Mouse (Mus musculus) limb, embryonic 15.5 days (tissue): ENCODE results near the gene 3100002H09Rik. TPM values are rescaled to one million over a fixed set of nuclear protein-coding genes. Genes with fewer than 3 reads are reported as not detected.

Experiments
- ATAC-seq: fragments of 200-750 bp; cut with Nextera tagmentation; 2 replicates; pipeline ENCODE4 v1.8.0; 2017; ENCODE audit warnings: low read depth, moderate TSS enrichment; ENCODE audit not compliant: insufficient number of reproducible peaks, low FRiP score, low TSS enrichment
- H3K27ac ChIP-seq: fragments of 300-500 bp; sonication (generic); 2 replicates; pipeline ENCODE4 v1.5.1; 2015; ENCODE audit warnings: moderate library complexity, mild to moderate bottlenecking, inconsistent platforms
- H3K27me3 ChIP-seq: fragments of 300-500 bp; sonication (generic); 2 replicates; pipeline ENCODE4 v1.6.1; 2015; ENCODE audit warnings: inconsistent platforms
- H3K36me3 ChIP-seq: fragments of 300-500 bp; sonication (generic); 2 replicates; pipeline ENCODE4 v1.6.1; 2015; ENCODE audit warnings: inconsistent platforms
- H3K4me1 ChIP-seq: fragments of 300-500 bp; sonication (generic); 2 replicates; pipeline ENCODE4 v1.6.1; 2015; ENCODE audit warnings: inconsistent platforms
- H3K4me2 ChIP-seq: fragments of 300-500 bp; sonication (generic); 2 replicates; pipeline ENCODE4 v1.6.1; 2015; ENCODE audit warnings: mild to moderate bottlenecking, inconsistent platforms
- H3K4me3 ChIP-seq: fragments of 300-500 bp; sonication (generic); 2 replicates; pipeline ENCODE4 v1.5.1; 2015; ENCODE audit warnings: mild to moderate bottlenecking, inconsistent platforms
- H3K9ac ChIP-seq: fragments of 300-500 bp; sonication (generic); 2 replicates; pipeline ENCODE4 v1.6.1; 2015; ENCODE audit warnings: inconsistent platforms
- H3K9me3 ChIP-seq: fragments of 300-500 bp; sonication (generic); 2 replicates; pipeline ENCODE4 v1.6.1; 2016; ENCODE audit warnings: inconsistent platforms
- WGBS: fragments of 180-500 bp; shearing (Covaris S2); methylation state at CpG from one replicate; pipeline ENCODE4 v1.1.7; 2015; 5-methylcytosine and 5-hydroxymethylcytosine counted together
- polyA plus RNA-seq: library from polyadenylated mRNA; unstranded; fragments of >200 nt; fragmentation: Nextera tagmentation; extraction: Ambion mirVana; gene quantifications from 2 replicates; pipeline ENCODE4 v1.2.1, GENCODE M21; 2015

Gene 3100002H09Rik
- polyA plus RNA-seq, 1 experiment from 2014 or later, result not detected

- no peak overlapping the region for H3K4me2 ChIP-seq
- no peaks in the 10 kb centered on the region for H3K9me3 ChIP-seq
- H3K27me3 ChIP-seq, result peaks cover 40% of the 10 kb centered on the region
- H3K4me3 ChIP-seq, result no peak overlapping the region
- ATAC-seq, result no peak
- no peak overlapping the region for H3K27ac ChIP-seq
- WGBS, result 14% methylated on average over 12 of the region's 12 CpGs
- H3K36me3 ChIP-seq, result no peaks in the 10 kb centered on the region
- no peak overlapping the region for H3K9ac ChIP-seq
- 0 out of 2 replicates have a peak, but pooled peaks cover 3% of the 10 kb centered on the region for H3K4me1 ChIP-seq
Observed at GRCm38 (mm10) chr4:124639715-124640114, 29.1 kb upstream of the 3100002H09Rik start.

DNA sequence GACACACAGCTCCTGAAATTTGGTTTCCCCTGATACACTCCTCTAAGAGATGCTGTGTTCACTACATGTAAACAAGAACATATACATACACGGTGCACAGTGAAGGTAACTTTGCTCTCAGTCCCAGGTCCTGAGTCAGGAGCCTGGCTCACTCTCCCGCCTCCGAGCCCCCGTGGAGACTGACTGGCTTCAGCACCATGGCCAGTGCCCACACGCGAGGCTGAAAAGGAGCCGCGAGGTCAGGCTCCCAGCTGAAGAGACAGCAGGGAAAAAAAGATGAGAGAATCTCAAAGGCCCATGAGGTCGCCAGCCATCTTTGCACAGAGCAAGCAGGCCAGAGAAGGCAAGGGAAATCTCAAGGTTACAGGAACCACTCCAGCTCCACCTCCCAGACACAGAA, 22.7 kb upstream of the 3100002H09Rik start:
- H3K27me3 ChIP-seq, result peaks cover 18% of the 10 kb centered on the region; the same call in 1 of the 2 replicates
- H3K9ac ChIP-seq, result no peak overlapping the region
- H3K9me3 ChIP-seq, result no peaks in the 10 kb centered on the region
- H3K4me3 ChIP-seq, result no peak overlapping the region
- H3K4me1 ChIP-seq, result no peaks in the 10 kb centered on the region
- H3K27ac ChIP-seq, result no peak overlapping the region
- no peak overlapping the region for H3K4me2 ChIP-seq
- H3K36me3 ChIP-seq, result no peaks in the 10 kb centered on the region
- ATAC-seq, result no peak
- 5% methylated on average over 9 of the region's 9 CpGs for WGBS

- ATAC-seq, result no peak
- H3K4me2 ChIP-seq, result no peak overlapping the region
- no peak overlapping the region for H3K4me3 ChIP-seq
- 68% methylated on average over 10 of the region's 10 CpGs for WGBS
- no peaks in the 10 kb centered on the region for H3K4me1 ChIP-seq
- no peak overlapping the region for H3K9ac ChIP-seq
- no peak overlapping the region for H3K27ac ChIP-seq
- no peaks in the 10 kb centered on the region for H3K36me3 ChIP-seq
- no peaks in the 10 kb centered on the region for H3K9me3 ChIP-seq
- H3K27me3 ChIP-seq, result peaks cover 13% of the 10 kb centered on the region; the same call in 1 of the 2 replicates
Observed at GRCm38 (mm10) chr4:124632856-124633255, 22.3 kb upstream of the 3100002H09Rik start.

DNA sequence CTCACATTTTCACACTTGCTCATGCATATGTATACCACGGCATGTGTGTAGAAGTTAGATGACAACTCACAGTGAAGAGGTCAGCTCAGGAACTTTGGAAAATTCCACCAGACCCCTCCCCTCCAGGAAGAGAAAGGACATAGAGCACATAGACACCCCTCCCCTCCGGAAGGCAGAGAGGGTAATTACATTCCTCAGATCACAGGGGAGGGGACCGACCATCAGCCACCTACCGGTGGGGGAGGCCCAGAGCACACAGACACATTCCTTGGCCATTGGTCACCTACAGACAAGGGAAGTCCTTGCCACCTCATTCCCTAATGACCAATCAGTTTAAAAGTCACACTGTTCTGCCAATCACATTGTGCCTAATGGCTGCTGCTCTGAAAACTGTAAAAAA, 20.9 kb upstream of the 3100002H09Rik start:
- Histone ChIP-seq H3K4me3 (no peak overlapping the region), H3K4me1 (0 out of 2 replicates have a peak, but pooled peaks cover 2% of the 10 kb centered on the region), H3K27ac (no peak overlapping the region), H3K9me3 (no peaks in the 10 kb centered on the region), H3K9ac (no peak overlapping the region), H3K27me3 (0 out of 2 replicates have a peak, but pooled peaks cover 9% of the 10 kb centered on the region), H3K36me3 (no peaks in the 10 kb centered on the region), H3K4me2 (no peak overlapping the region)
- ATAC-seq, result no peak
- WGBS, result 48% methylated on average over 4 of the region's 4 CpGs

DNA sequence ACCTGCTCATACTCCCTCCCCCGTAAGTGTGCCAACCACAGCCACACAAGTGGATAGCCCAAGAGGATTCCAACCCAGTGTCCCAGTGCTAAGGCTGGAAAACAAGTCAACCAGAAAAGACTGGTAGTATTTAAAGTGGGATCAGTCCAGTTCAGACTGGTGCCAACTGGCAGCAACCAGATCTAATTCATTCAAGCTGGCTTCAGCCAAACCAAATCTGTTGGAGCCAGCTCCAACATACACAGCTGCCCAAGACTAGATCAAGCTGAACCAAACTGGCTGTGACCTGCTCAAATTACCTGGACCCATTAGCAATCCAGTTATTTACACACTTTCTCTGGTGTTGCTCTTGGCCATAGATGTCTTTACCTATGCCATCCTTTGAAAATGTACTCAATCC, 16.2 kb upstream of the 3100002H09Rik start:
- ATAC-seq, result peak; percentile 48
- no peak overlapping the region for H3K27ac ChIP-seq
- H3K4me3 ChIP-seq, result no peak overlapping the region
- H3K4me1 ChIP-seq, result peaks cover 12% of the 10 kb centered on the region
- H3K9me3 ChIP-seq, result no peaks in the 10 kb centered on the region
- H3K27me3 ChIP-seq, result no peaks in the 10 kb centered on the region
- WGBS, result 40% methylated on average over 1 of the region's 1 CpGs
- H3K36me3 ChIP-seq, result no peaks in the 10 kb centered on the region
- H3K9ac ChIP-seq, result no peak overlapping the region
- no peak overlapping the region for H3K4me2 ChIP-seq

GRCm38 (mm10) chr4:124624111-124624581, 13.5 kb upstream of the 3100002H09Rik start:
- Histone ChIP-seq H3K27me3 (0 out of 2 replicates have a peak, but pooled peaks cover 4% of the 10 kb centered on the region), H3K36me3 (no peaks in the 10 kb centered on the region), H3K9ac (no peak overlapping the region), H3K27ac (0 out of 2 replicates have a peak overlapping the region, but pooled peaks have one; percentile 34), H3K4me1 (peaks cover 15% of the 10 kb centered on the region), H3K9me3 (no peaks in the 10 kb centered on the region), H3K4me3 (no peak overlapping the region), H3K4me2 (no peak overlapping the region)
- no peak for ATAC-seq
- 36% methylated on average over 7 of the region's 7 CpGs for WGBS

DNA sequence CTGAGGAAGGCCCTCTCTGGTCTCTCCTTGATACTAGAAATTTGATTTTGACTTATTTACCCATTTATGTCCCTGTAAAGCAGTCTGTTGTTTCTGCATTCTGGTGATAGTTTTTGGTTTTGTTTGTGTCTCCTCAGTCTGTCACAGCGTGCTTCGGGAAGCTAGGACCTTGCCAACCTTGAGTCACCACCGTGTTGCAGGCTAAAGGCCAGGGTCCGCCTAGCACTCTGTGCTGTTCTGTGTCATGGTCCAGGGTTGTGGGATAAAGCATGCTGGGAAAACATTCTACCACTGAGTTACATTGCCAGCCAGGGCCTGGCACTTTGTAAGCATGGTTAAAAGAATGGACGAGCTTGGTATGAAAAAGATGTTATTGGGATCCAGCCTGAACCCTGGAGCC, 12.0 kb upstream of the 3100002H09Rik start:
- 0 out of 2 replicates have a peak, but pooled peaks cover 8% of the 10 kb centered on the region for H3K27me3 ChIP-seq
- H3K4me3 ChIP-seq, result no peak overlapping the region
- H3K4me1 ChIP-seq, result peaks cover 15% of the 10 kb centered on the region
- no peaks in the 10 kb centered on the region for H3K9me3 ChIP-seq
- H3K27ac ChIP-seq, result no peak overlapping the region
- 85% methylated on average over 5 of the region's 5 CpGs for WGBS
- H3K9ac ChIP-seq, result no peak overlapping the region
- ATAC-seq, result no peak
- no peak overlapping the region for H3K4me2 ChIP-seq
- H3K36me3 ChIP-seq, result no peaks in the 10 kb centered on the region

DNA sequence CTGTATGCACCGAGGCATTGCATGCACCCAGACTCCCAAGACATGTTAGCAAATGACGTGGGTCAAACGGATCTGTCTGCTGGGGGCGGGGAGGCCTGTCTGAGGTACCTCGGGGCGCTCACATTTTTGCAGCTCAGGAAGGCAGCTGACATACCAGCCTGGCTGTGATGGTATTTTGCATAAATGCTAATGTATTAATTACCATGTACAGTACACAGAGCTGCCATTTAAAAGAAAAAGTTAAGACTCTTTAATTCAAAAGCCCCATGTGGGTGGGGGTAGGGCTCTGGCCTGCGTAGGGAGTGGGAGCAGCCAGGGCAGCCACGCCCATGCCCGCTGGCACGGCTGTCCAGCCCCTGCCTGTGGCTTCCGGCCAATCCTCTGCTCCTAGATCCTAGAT, 10.8 kb upstream of the 3100002H09Rik start:
- Histone ChIP-seq H3K4me3 (no peak overlapping the region), H3K9ac (no peak overlapping the region), H3K36me3 (no peaks in the 10 kb centered on the region), H3K4me1 (peaks cover 12% of the 10 kb centered on the region), H3K9me3 (no peaks in the 10 kb centered on the region), H3K4me2 (no peak overlapping the region), H3K27me3 (0 out of 2 replicates have a peak, but pooled peaks cover 8% of the 10 kb centered on the region), H3K27ac (no peak overlapping the region)
- 56% methylated on average over 11 of the region's 11 CpGs for WGBS
- ATAC-seq, result no peak; the same call in 1 of the 2 replicates

DNA sequence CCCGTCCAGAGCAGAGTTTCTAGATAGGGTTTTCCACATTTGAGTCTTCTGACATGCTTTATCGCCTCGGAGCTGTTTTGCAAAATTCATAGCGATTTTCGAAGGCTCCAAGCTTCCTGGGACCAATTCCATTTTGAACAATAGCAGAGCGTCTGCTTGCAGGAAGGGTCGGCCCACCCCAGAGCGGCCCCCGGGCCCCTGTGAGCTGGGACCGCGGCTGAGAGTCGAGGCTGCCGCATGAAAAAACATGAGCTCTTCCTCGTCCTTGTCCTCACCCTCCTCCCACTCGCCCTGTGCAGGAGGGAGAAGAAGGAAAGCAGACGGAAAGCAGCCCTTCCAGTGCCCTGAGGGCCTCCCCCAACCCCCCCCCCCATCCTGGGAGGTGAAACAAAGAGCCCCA, 8.0 kb upstream of the 3100002H09Rik start:
- no peak overlapping the region for H3K9ac ChIP-seq

GRCm38 (mm10) chr4:124616636-124617035, 6.0 kb upstream of the 3100002H09Rik start:
- H3K4me3 ChIP-seq, result no peak overlapping the region
- no peaks in the 10 kb centered on the region for H3K36me3 ChIP-seq
- peaks cover 18% of the 10 kb centered on the region; the same call in 1 of the 2 replicates for H3K27me3 ChIP-seq
- no peaks in the 10 kb centered on the region for H3K9me3 ChIP-seq
- no peak overlapping the region for H3K27ac ChIP-seq
- ATAC-seq, result no peak
- H3K9ac ChIP-seq, result no peak overlapping the region
- 13% methylated on average over 1 of the region's 1 CpGs for WGBS
- H3K4me2 ChIP-seq, result no peak overlapping the region
- peaks cover 11% of the 10 kb centered on the region for H3K4me1 ChIP-seq

More for the DNA sequence above, 8.0 kb upstream of the 3100002H09Rik start:
- Histone ChIP-seq H3K4me1 (peaks cover 13% of the 10 kb centered on the region), H3K9me3 (no peaks in the 10 kb centered on the region), H3K27me3 (peaks cover 13% of the 10 kb centered on the region; the same call in 1 of the 2 replicates), H3K4me3 (no peak overlapping the region), H3K36me3 (no peaks in the 10 kb centered on the region), H3K27ac (no peak overlapping the region), H3K4me2 (no peak overlapping the region)
- WGBS, result 11% methylated on average over 16 of the region's 16 CpGs
- no peak for ATAC-seq

DNA sequence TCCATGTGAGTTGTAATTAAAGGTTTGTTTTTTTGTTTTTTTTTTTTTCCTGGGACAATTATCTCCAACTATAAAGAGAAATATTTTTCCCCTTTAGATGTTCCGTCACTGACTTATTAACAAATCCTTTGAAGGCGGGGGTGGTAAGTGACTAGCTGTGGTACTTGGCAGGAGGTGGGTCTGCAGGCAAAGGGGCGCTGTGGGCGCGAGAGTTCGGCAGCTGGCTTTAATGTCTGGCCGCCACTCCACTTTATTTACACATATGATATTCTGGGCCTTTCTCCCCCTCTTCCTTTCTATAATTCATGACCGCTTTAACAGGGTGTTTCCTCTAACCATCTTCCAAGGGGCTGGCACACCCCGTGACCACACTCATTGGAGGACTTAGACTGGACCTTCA, 5.4 kb upstream of the 3100002H09Rik start:
- Histone ChIP-seq H3K27me3 (peaks cover 18% of the 10 kb centered on the region; the same call in 1 of the 2 replicates), H3K4me2 (no peak overlapping the region), H3K36me3 (no peaks in the 10 kb centered on the region), H3K9ac (no peak overlapping the region), H3K4me3 (no peak overlapping the region), H3K27ac (no peak overlapping the region), H3K9me3 (no peaks in the 10 kb centered on the region), H3K4me1 (peaks cover 9% of the 10 kb centered on the region; the same call in 1 of the 2 replicates)
- ATAC-seq, result no peak
- 25% methylated on average over 9 of the region's 9 CpGs for WGBS

DNA sequence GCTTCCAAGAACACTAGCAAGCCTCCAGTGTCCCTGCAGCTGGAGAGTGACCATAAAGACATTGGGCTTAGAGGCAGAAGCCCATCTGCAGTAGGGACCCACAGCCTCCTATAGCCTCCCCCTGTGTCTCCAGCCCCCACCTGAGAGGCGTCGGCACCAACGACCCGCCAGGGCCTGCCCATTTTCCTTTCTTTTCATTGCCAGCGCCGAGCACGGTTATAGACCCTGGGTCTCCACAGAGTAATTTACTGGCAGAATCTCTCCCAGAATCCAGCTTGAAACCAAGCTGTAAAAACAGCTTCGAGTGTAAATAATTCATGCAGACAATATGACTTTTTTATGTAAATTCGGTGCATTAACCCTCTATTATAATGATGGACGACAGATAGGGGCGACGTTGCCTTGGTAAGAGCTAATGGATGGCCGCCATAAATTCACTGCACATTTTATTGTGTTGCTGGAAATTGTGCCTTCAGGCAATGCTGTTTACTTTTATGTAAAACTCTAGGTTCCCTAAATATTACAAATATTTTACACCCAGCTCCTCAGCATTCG, 4.9 kb upstream of the 3100002H09Rik start:
- no peak for ATAC-seq
- WGBS, result 18% methylated on average over 14 of the region's 14 CpGs
- Histone ChIP-seq H3K27me3 (peaks cover 18% of the 10 kb centered on the region; the same call in 1 of the 2 replicates), H3K9ac (no peak overlapping the region), H3K4me2 (no peak overlapping the region), H3K4me3 (no peak overlapping the region), H3K27ac (no peak overlapping the region), H3K9me3 (no peaks in the 10 kb centered on the region), H3K36me3 (no peaks in the 10 kb centered on the region), H3K4me1 (peaks cover 9% of the 10 kb centered on the region; the same call in 1 of the 2 replicates)
